Mouse (Mus musculus) neutrophil, adult 59 days (primary cell): ENCODE results near the gene Lgi4. TPM values are rescaled to one million over a fixed set of nuclear protein-coding genes. Genes with fewer than 3 reads are reported as not detected.

Experiments
- total RNA-seq, 2 experiments: library from RNA; stranded (reverse); gene quantifications; 1 replicate in 1 of 2; 2 replicates in 1 of 2; pipeline ENCODE4 v1.2.4; 2023

Gene Lgi4
- under 1 TPM in 1 of 2 experiments, not detected in 1; 0.15 TPM for total RNA-seq

DNA sequence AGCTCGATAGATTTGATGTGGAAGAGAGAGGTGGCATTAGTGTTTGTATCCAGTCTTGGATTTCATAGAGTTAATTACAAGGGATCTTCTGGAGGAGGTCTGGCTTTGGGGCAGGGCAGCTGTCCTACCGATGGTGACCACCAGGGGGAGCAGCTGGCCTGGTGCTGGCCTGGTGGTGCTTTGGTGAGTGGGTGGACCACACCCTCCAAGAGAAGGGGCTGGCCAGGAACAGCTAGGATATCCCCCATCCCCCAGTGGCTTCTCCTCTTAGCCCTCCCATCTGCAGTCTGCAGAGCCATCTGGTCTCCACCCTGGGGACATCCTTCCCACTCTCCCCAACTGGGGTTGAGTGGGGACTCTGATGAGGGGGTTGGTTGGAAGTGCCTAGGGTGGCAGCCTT is at the start of gene Lgi4:
Lgi4 (plus strand) TSS at position 235 of the 400 bp plus-strand sequence.

DNA sequence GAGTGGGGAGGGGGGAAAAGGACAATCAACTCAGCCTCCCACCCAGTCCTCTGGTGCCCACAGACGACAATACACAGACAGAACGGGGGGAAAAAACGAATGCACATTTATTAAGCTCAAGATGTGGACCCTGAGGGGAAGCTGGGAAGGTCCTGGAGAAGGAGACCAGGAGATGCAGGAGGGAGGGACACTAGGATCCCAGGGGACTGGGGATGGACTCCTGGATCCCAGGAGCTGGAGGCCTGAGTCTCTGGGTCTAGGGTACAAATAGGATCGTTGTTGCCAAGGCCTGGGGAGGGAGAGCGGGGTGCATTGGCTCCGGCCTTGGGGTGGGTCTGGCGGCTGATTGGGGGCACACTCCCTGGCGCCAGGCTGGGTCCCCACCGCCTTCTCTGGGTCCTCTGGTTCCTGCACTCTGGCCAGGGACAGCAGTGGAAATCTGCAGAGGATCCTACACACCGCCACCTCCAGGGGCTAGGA is 16.7 kb upstream of the Lgi4 start, which contains the start of gene Fxyd5:
Fxyd5 (minus strand) TSS at position 51 of the 480 bp plus-strand sequence.

DNA sequence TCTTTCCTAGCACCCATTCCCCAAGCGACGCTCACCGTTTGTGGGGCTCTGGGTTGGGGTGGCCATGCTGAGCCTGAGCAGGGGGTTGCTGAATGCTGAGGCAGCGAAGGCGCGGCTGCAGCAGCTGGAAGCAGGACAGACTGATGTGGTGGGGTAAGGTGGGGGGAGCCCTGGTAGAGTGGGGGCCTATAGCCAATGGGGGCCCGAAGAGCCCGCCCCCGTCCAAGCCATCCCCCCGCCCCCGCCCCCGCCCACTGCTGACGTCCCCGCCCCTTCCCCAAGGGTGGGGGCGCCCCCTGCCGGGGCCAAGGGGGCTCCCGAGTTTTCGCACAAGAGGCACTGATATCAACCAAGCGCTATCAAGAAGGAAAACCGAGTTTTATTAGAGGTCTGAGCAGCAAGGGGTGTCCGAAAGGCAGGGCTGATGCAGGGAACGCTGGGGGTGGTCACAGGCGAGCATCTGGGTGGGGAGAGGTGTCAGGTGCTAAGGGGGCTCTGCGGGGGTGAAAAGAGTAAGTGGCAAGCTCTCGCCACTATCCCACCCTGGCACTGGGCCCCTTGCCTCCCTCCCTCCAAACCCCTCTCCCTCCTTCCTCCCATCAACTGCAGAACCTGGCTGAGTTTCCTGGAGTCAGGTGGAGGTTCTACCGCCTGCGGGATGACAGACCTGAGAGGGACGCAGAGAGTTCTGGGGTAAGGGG is 7.7 kb upstream of the Lgi4 start, which contains the start of gene Fxyd7:
Fxyd7 (minus strand) TSS at position 147 of the 701 bp plus-strand sequence.

DNA sequence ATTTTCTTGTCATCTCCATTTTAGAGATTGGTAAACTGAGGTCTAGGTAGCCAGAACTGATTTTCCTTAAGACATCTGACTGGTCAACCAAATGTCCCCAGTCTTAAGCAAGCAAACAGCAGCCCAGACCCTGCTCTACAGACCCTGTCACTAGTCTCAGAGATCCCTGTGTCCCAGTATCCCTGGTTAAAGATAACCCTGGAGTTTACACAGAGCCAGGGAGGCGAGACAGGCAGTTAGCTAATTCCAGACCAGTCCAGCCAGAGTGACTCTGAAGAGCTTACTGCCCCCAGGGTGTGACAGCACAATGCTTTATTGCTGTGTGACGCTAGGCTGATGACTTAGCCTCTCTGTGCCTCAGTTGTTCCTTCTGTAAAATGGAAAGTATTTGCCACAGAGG is 2.1 kb upstream of the Lgi4 start, which contains the start of gene Fxyd1:
Fxyd1 (minus strand) TSS at position 129 of the 400 bp plus-strand sequence.

DNA sequence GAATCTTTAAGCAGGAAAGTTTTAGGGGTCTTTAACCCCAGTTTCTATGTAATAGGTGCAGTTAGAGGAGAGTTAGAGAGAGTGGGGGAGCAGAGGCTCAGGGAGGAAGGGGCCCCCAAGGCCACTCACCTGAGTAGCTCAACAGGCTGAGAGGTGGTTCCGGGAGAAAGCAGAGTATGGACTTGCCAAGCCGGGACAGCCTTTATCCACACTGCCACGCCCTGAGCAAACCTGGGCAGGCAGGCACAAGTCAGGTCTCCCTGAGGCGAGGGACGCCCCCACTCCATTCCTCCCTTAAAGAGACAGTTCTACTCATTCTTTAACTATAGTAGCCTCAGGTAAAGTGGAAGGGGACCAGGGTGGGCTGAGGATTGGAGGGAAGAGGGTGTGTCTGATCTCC is 17.4 kb downstream of the Lgi4 start, which contains the start of gene Fxyd3:
Fxyd3 (minus strand) TSS at position 213 of the 400 bp plus-strand sequence.

DNA sequence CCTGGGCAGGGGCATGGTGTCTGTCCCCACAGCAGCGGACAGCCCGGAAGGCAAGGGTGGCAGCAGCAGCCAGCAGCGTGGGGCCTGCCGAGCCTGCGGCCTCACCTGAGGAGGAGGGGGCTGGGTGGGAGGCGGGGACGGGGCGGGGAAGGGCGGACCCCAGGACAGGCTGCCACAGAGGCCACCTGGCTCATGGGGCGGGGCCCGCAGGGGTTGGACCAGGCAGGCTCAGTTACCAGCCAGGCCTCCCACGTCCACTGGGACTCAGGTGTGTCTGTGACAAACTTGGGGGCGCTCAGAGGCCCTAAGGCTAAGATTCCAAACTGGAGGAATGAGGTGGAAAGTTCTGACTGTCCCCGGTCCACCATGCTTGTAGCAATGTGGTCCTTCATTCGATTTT is 56.0 kb downstream of the Lgi4 start, which contains the start of gene Hpn:
Hpn (minus strand) TSS at position 109 of the 400 bp plus-strand sequence.

Other genes with a start within 250 kb of the Lgi4 start
- gene Ffar2, start 235.6 kb upstream of the Lgi4 start, total RNA-seq: 10 to 100 TPM; 38.5 to 40.3 TPM
- not detected for gene Ffar3, start 203.2 kb upstream of the Lgi4 start, total RNA-seq
- not detected for gene Ffar1, start 197.8 kb upstream of the Lgi4 start, total RNA-seq
- 1 to 10 TPM; 4.9 to 5.4 TPM for gene Cd22, start 179.0 kb upstream of the Lgi4 start, total RNA-seq
- gene Mag, start 144.5 kb upstream of the Lgi4 start, total RNA-seq: 1 to 10 TPM; 1.1 to 1.9 TPM
- gene Hamp2, start 134.7 kb upstream of the Lgi4 start, total RNA-seq: 1 to 10 TPM in 1 of 2 experiments, not detected in 1; 2.0 TPM
- not detected for gene Hamp, start 115.3 kb upstream of the Lgi4 start, total RNA-seq
- gene Usf2, start 102.5 kb upstream of the Lgi4 start, total RNA-seq: 100 to 1,000 TPM; 125 to 137 TPM
- 1 to 10 TPM; 2.4 to 3.4 TPM for gene Lsr, start 85.9 kb upstream of the Lgi4 start, total RNA-seq
- gene Fam187b, start 85.6 kb upstream of the Lgi4 start, total RNA-seq: under 1 TPM; 0.49 to 0.62 TPM
- 100 to 1,000 TPM; 709 to 844 TPM for gene Fxyd5, start 16.9 kb upstream of the Lgi4 start, total RNA-seq
- not detected for gene Fxyd7, start 7.9 kb upstream of the Lgi4 start, total RNA-seq
- gene Fxyd1, start 2.1 kb upstream of the Lgi4 start, total RNA-seq: not detected
- gene Fxyd3, start 17.4 kb downstream of the Lgi4 start, total RNA-seq: not detected
- gene Hpn, start 55.9 kb downstream of the Lgi4 start, total RNA-seq: 1 to 10 TPM; 2.1 to 3.4 TPM
- 1 to 10 TPM; 6.2 to 8.8 TPM for gene Scn1b, start 67.7 kb downstream of the Lgi4 start, total RNA-seq
- 100 to 1,000 TPM; 112 to 127 TPM for gene Gramd1a, start 96.6 kb downstream of the Lgi4 start, total RNA-seq
- gene Scgb2b2, start 231.2 kb downstream of the Lgi4 start, total RNA-seq: not detected
- not detected for gene Scgb1b2, start 232.5 kb downstream of the Lgi4 start, total RNA-seq